Mouse (Mus musculus) kidney, adult 2 months (tissue): ENCODE results near the gene Pak7. TPM values are rescaled to one million over a fixed set of nuclear protein-coding genes. Genes with fewer than 3 reads are reported as not detected.

ENCODE experiments used
- DNase-seq: peaks from one replicate; pipeline ENCODE4 v3.0.0; 2021
- H3K27ac ChIP-seq: fragments of 200-500 bp; 2 replicates; pipeline ENCODE4 v1.5.1; 2012; ENCODE audit warnings: low read depth, low read length, control low read depth, inconsistent platforms; ENCODE audit not compliant: insufficient read depth
- H3K27me3 ChIP-seq: fragments of 200-500 bp; replicated peaks from 2 replicates; pipeline ENCODE4 v1.6.1; 2012; ENCODE audit warnings: mild to moderate bottlenecking, moderate library complexity, low read length, inconsistent platforms; ENCODE audit not compliant: control insufficient read depth, insufficient read depth
- H3K36me3 ChIP-seq: fragments of 200-500 bp; 2 replicates; pipeline ENCODE4 v1.6.1; 2012; ENCODE audit warnings: mild to moderate bottlenecking, moderate library complexity, low read length, inconsistent platforms; ENCODE audit not compliant: control insufficient read depth, insufficient read depth
- H3K4me1 ChIP-seq: fragments of 200-500 bp; 2 replicates; pipeline ENCODE4 v1.6.1; 2011; ENCODE audit warnings: low read length; ENCODE audit not compliant: control insufficient read depth, insufficient read depth
- H3K4me3 ChIP-seq: fragments of 200-500 bp; 2 replicates; pipeline ENCODE4 v1.5.1; 2011; ENCODE audit warnings: mild to moderate bottlenecking, low read depth, low read length, control low read depth; ENCODE audit not compliant: insufficient read depth
- CTCF ChIP-seq: fragments of 200-500 bp; conservative IDR thresholded peaks from 2 replicates; pipeline ENCODE4 v1.5.1; 2011; ENCODE audit warnings: low read depth, mild to moderate bottlenecking, control low read depth, low read length, moderate library complexity, mixed read lengths; ENCODE audit not compliant: insufficient read depth, insufficient read length
- POLR2A ChIP-seq: fragments of 200-500 bp; IDR thresholded peaks from one replicate; pipeline ENCODE4 v1.6.1; 2011; ENCODE audit warnings: low read depth, low read length, control low read depth
- WGBS: fragments of 180-500 bp; shearing (Covaris S2); methylation state at CpG from one replicate; pipeline ENCODE4 v1.1.7; 2018; 5-methylcytosine and 5-hydroxymethylcytosine counted together
- polyA plus RNA-seq: library from polyadenylated mRNA; depleted of rRNA; stranded (reverse); fragments of >200 nt; gene quantifications from 2 replicates; pipeline ENCODE4 v1.2.3, GENCODE M21; 2012; rRNA removed

Gene Pak7
- polyA plus RNA-seq, 1 experiment = not detected

DNA sequence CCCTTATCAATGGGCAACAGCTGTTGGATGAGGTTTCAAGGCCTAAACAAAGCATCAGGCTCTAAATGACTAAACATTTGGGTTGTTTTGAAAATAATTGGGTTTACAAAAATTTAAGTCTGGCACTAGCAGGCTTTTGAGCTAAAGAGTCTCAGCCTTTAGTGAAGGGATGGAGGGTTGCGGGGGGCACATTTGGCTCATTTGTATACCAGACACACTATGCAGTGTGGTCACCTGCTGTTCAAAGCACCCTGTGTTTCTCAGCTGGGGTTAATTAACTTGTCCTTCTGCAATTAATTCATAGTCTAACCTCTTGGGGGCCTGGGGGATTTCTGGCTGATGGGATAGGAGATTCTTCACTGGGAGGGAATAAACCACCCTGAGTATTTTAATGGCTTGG is 323.4 kb downstream of the Pak7 start:
- WGBS = 94% methylated on average over 1 of the region's 1 CpGs
- Histone ChIP-seq H3K36me3 (no peaks in the 10 kb centered on the region), H3K27ac (no peak overlapping the region), H3K27me3 (no peaks in the 10 kb centered on the region; the same call in 1 of the 2 replicates), H3K4me1 (no peaks in the 10 kb centered on the region), H3K4me3 (no peak overlapping the region)
- TF ChIP-seq CTCF (no peak), POLR2A (no peak)
- DNase-seq = no peak

DNA sequence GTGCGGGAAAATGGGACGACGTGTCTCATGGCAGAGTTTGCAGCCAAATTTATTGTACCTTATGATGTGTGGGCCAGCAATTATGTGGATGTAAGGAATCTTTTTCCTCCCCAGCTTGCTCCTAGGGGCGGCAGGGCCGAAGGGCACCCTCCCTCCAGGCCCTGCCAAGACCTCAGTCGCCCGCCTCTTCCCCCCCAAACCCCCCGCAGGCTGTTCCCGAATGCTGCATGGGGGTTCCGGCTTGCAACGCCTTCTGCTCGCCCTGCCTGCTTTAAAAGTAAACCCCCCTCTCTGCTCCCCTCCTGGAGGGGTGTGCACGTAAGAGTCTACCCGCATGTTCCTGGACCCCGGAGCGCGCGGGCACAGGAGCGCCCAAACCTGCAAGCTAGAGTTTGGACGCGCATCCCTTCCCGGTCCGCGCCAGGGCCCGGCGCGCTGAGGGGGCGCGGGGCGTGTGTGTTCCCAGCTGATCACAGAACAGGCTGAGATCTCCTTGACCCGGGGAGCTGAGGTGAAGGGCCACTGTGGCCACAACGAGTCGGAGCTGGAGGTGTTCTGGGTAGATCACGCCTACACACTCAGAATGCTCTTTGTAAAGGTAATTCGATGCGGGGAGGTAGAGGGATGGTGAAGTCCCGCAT is 328.6 kb downstream of the Pak7 start:
- DNase-seq = no peak
- Histone ChIP-seq H3K4me1 (no peaks in the 10 kb centered on the region), H3K36me3 (no peaks in the 10 kb centered on the region), H3K4me3 (no peak overlapping the region), H3K27ac (no peak overlapping the region), H3K27me3 (peaks cover 1% of the 10 kb centered on the region; the same call in 1 of the 2 replicates)
- TF ChIP-seq CTCF = no peak
- WGBS = 3% methylated on average over 37 of the region's 37 CpGs

DNA sequence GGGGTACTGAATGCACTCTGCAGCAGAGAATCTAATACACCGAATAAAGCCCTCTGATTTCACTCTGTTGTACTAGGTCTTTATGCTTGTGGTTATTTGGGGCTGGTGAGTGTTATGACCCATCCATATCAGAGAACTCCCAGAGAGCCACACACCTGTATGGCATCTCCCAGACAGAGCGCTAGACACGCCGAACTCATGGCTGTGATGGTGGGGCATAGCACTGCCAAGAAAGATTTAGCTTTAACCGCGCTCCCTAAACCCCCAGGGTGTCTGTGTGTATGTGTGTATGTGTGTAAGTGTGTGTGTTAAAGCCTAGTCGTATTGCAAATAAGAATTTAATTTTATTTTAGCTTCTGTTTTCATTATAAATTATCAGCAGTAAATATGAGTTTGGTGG is 329.4 kb downstream of the Pak7 start:
- H3K4me3 ChIP-seq = no peak overlapping the region
- TF ChIP-seq POLR2A (no peak), CTCF (no peak)
- peaks cover 1% of the 10 kb centered on the region; the same call in 1 of the 2 replicates for H3K27me3 ChIP-seq
- WGBS = 10% methylated on average over 7 of the region's 7 CpGs
- no peak for DNase-seq
- no peak overlapping the region for H3K27ac ChIP-seq
- H3K36me3 ChIP-seq = no peaks in the 10 kb centered on the region
- no peaks in the 10 kb centered on the region for H3K4me1 ChIP-seq

DNA sequence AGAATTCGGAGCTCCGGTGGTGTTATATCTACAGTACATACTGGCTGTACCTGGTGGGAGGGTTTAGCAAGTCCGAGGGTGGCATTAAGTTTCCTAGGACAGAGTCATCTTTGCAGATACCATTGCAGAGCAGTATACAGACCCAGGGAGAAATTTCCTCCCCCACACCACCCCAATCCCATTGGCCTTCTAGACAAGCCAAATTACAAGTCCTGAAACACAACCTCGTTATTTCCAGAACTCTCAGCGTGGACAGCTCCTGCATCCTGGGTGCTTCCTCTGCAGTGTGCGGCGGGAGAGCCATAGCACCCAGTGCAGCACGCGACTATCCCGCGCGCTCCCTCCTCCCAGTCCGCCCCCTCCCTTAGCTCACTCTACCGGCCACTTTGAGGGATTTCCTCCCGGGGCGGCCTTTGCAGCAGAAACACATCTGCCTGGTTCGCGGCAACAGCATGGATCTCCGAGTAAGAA is 329.9 kb downstream of the Pak7 start:
- no peak overlapping the region for H3K4me3 ChIP-seq
- H3K27ac ChIP-seq = no peak overlapping the region
- no peaks in the 10 kb centered on the region for H3K36me3 ChIP-seq
- WGBS = 5% methylated on average over 19 of the region's 19 CpGs
- DNase-seq = no peak
- no peaks in the 10 kb centered on the region for H3K4me1 ChIP-seq
- peaks cover 1% of the 10 kb centered on the region; the same call in 1 of the 2 replicates for H3K27me3 ChIP-seq
- TF ChIP-seq CTCF (no peak), POLR2A (no peak)

DNA sequence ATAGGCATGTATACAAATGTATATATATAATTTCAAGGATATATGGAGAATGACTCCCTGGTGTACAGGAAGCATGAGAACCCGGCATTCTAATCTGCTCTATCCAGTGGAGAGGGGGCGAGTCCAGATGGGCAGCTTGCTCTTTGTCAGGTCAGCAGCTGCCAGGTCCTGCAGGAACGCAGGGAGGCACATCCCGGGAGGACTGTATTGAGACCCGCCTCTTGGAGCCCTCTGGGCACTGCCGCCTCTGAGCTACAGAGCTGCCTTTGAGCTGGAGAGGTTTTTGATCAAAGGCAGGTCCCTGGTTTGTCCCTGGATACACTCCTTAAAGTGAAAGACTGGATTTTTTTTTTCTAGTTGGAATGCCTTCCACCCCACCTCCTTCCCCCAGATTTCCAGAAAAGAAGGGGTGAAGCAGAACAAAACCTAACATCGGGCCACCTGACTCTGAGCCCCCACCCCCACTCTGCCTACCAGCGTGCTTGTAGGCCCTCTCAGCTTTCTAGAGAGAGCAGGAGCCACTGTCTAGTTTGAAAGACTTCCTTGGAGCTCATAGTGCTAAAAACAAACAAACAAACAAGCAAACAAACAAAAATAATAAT is 336.0 kb downstream of the Pak7 start, which contains the start of gene Lamp5:
Lamp5 (plus strand) TSS at position 552 of the 602 bp plus-strand sequence.
- Histone ChIP-seq H3K36me3 (no peaks in the 10 kb centered on the region), H3K27me3 (no peaks in the 10 kb centered on the region; the same call in 1 of the 2 replicates), H3K4me1 (no peaks in the 10 kb centered on the region), H3K27ac (no peak within 1 kb of the TSS), H3K4me3 (no peak within 1 kb of the TSS)
- no peak for DNase-seq
- WGBS = 13% methylated on average over 8 of the region's 8 CpGs
- no peak for TF ChIP-seq POLR2A
- TF ChIP-seq CTCF = no peak

DNA sequence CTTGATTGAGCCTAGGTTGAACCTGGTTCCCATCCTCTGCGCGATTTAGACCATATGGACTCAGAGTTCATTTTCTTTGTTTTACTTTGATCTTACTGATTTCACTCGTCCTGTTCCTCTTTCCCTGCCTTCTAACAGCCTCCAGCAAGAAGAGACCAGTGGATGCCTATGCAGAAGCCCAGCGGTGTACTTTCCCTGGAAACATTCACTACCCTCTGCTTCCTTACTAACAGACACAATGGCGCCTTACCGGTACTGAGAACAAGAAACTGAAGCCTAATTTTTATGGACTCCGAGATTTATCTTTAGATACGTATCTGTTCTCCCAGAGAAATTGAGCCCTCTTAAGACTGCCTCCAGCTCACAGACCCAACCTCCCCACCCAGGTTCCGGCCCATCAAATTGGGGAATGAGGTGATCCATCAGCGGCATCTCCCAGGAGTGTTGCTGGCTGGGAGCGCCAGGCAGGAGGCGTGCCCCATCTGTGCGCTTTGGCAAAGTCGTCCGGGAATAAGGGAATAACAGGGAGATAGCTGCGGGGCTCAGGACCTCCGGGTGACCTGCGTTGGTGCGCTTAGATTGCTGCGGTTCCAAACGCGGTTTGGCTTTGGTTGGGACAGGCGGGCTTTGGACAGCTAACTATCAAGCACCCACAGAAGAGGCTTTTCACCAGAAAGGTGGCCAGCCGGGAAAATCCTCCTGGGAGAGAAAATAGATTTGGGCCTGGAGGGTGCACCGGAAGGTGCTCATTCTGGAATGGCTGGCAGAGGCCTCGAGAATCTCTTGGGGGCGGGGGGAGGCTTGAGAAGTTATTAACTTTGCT is 336.8 kb downstream of the Pak7 start:
- TF ChIP-seq CTCF = no peak
- TF ChIP-seq POLR2A = no peak
- DNase-seq = no peak
- Histone ChIP-seq H3K27ac (no peak overlapping the region), H3K4me3 (no peak overlapping the region), H3K27me3 (no peaks in the 10 kb centered on the region; the same call in 1 of the 2 replicates), H3K4me1 (no peaks in the 10 kb centered on the region), H3K36me3 (no peaks in the 10 kb centered on the region)
- WGBS = 9% methylated on average over 27 of the region's 27 CpGs

DNA sequence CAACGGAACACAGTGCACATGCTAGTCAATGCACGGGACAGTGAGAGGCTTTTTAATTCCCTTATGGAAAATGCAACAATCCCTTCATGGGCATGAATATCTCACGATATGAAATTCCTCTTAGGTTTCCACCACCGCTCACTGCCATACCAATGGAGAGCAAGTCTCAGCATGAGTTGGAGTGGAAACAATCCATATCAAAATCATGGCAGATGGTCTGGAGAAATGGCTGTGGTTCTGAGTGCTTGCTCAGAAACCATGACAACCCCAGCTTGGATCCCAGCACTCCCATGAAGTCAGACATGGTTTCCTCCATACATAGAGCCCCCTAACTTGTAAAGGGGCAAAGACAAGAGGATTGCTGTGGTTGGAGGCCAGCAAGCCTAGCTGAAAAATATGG is 339.3 kb downstream of the Pak7 start:
- no peak for TF ChIP-seq POLR2A
- no peak for TF ChIP-seq CTCF
- no peak overlapping the region for H3K27ac ChIP-seq
- H3K27me3 ChIP-seq = no peaks in the 10 kb centered on the region; the same call in 1 of the 2 replicates
- H3K36me3 ChIP-seq = no peaks in the 10 kb centered on the region
- no peak for DNase-seq
- H3K4me3 ChIP-seq = no peak overlapping the region
- 96% methylated on average over 4 of the region's 4 CpGs for WGBS
- no peaks in the 10 kb centered on the region for H3K4me1 ChIP-seq

Other genes with a start within 250 kb of the Pak7 start
- 1.1 and 1.5 TPM in 2 replicates for gene Ankef1, start 113.9 kb upstream of the Pak7 start, polyA plus RNA-seq